Mouse (Mus musculus) ES-Bruce4 (cell line): Measurements from ENCODE around the gene Dap. TPM values are rescaled to one million over a fixed set of nuclear protein-coding genes. Genes with fewer than 3 reads are reported as not detected.
A peak's percentile ranks its signal among the peaks of the same experiment; 100 is the strongest.

Experiments used
- H3K27ac ChIP-seq: 2 replicates; pipeline ENCODE4 v1.5.1; 2012; ENCODE audit warnings: low read length, inconsistent platforms; ENCODE audit not compliant: insufficient read depth
- H3K27me3 ChIP-seq: 2 replicates; pipeline ENCODE4 v1.6.1; 2012; ENCODE audit warnings: mild to moderate bottlenecking, low read length, inconsistent platforms; ENCODE audit not compliant: control insufficient read depth, poor library complexity, insufficient read depth, severe bottlenecking
- H3K36me3 ChIP-seq: 2 replicates; pipeline ENCODE4 v1.6.1; 2012; ENCODE audit warnings: inconsistent platforms, mild to moderate bottlenecking, low read length, moderate library complexity; ENCODE audit not compliant: control insufficient read depth, poor library complexity, insufficient read depth, severe bottlenecking
- H3K4me1 ChIP-seq: one replicate; pipeline ENCODE4 v1.8.1; 2011; ENCODE audit warnings: low read length; ENCODE audit not compliant: control insufficient read depth, insufficient read depth
- H3K4me3 ChIP-seq: 2 replicates; pipeline ENCODE4 v1.5.1; 2011; ENCODE audit warnings: low read depth, mild to moderate bottlenecking, low read length
- H3K9ac ChIP-seq: 2 replicates; pipeline ENCODE4 v1.6.1; 2012; ENCODE audit warnings: low read depth, mild to moderate bottlenecking, inconsistent platforms; ENCODE audit not compliant: poor library complexity, severe bottlenecking
- H3K9me3 ChIP-seq: replicated peaks from 2 replicates; pipeline ENCODE4 v1.6.1; 2012; ENCODE audit warnings: mild to moderate bottlenecking, low read length, inconsistent platforms; ENCODE audit not compliant: control insufficient read depth, poor library complexity, insufficient read depth, severe bottlenecking
- CTCF ChIP-seq: IDR thresholded peaks from one replicate; pipeline ENCODE4 v1.8.1; 2011; ENCODE audit warnings: low read depth, low read length
- EP300 ChIP-seq: IDR thresholded peaks from 2 replicates; pipeline ENCODE4 v1.6.1; 2011; ENCODE audit warnings: low read depth, low read length; ENCODE audit not compliant: insufficient read depth
- POLR2A ChIP-seq: IDR thresholded peaks from one replicate; pipeline ENCODE4 v1.8.1; 2011; ENCODE audit warnings: low read length; ENCODE audit not compliant: insufficient read depth
- polyA plus RNA-seq: library from polyadenylated mRNA; stranded (reverse); fragments of >200 nt; gene quantifications from 2 replicates; pipeline ENCODE4 v1.2.4, GENCODE M21; 2011; ENCODE audit warnings: low read depth; ENCODE audit not compliant: missing spikeins, insufficient read depth, insufficient read length

Gene Dap
- polyA plus RNA-seq, 1 experiment, result 22.7 TPM

DNA sequence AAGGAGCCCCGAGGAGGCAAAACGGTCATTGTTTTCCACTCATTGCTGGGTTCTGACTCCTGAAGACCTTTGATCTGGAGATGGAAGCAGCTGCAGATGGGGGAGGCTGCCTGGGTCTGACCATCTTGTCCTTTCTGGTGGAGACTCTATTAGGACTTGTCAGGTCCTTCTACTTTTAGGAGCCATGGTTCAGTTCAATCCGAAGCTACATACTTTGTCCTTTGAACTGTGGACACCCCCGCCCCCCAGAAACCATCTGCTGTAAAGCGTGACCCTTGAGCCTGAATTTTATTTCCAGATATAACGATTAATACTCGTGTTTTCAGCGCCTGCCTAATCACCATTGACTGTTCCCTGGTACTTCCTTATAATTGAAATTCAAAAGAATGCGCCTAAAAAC, 38.2 kb downstream of the Dap start:
- TF ChIP-seq CTCF (no peak), POLR2A (no peak), EP300 (no peak)
- H3K4me3 ChIP-seq, result no peak overlapping the region
- H3K9me3 ChIP-seq, result no peaks in the 10 kb centered on the region
- H3K27ac ChIP-seq, result no peak overlapping the region
- no peaks in the 10 kb centered on the region for H3K36me3 ChIP-seq
- H3K9ac ChIP-seq, result no peak overlapping the region
- no peaks in the 10 kb centered on the region for H3K4me1 ChIP-seq
- H3K27me3 ChIP-seq, result no peaks in the 10 kb centered on the region

DNA sequence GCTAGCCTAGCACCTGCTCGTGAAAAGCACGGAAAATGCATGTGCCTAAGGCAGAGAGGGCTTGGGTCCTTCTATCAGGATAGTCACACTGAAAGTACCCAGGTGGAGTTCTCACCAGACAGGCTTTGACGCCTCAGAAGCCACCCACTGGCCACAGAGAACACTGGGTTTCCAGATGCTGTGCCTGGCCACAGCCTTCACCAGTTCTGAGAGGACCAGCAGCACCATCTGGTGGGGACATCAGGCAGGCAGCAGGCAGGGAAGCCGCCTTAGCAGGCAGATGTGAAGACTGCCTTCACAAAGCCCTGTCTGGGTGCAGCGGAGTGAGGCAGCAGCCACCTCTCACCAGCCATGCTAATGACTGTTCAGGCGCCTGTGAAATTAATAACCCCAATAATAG, 40.7 kb downstream of the Dap start:
- H3K27me3 ChIP-seq, result no peaks in the 10 kb centered on the region
- peak; percentile 89 for TF ChIP-seq CTCF
- no peak for TF ChIP-seq POLR2A
- TF ChIP-seq EP300, result no peak
- no peaks in the 10 kb centered on the region for H3K4me1 ChIP-seq
- H3K27ac ChIP-seq, result no peak overlapping the region
- no peaks in the 10 kb centered on the region for H3K9me3 ChIP-seq
- no peak overlapping the region for H3K4me3 ChIP-seq
- H3K9ac ChIP-seq, result no peak overlapping the region
- no peaks in the 10 kb centered on the region for H3K36me3 ChIP-seq

DNA sequence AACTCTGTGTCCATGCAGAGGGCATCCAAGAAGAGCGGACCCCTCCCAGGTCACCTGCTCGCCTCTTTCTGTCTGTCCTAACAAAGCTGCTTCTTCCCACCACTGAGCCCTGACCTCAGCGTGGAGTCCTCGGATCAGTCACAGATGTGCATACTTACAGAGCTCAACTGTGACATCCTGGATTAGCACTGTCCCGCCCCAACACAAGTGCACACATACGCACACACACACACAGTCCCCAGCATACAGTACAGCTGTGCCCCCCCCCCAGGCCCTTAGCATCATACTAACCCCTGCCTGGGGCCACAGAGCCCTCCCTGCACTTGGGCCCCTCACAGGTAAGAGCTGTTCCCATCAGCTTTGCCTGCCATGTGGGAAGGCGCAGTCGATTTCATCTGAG, 41.3 kb downstream of the Dap start:
- Histone ChIP-seq H3K27ac (no peak overlapping the region), H3K4me1 (no peaks in the 10 kb centered on the region)
- TF ChIP-seq EP300 (no peak), CTCF (no peak), POLR2A (no peak)

DNA sequence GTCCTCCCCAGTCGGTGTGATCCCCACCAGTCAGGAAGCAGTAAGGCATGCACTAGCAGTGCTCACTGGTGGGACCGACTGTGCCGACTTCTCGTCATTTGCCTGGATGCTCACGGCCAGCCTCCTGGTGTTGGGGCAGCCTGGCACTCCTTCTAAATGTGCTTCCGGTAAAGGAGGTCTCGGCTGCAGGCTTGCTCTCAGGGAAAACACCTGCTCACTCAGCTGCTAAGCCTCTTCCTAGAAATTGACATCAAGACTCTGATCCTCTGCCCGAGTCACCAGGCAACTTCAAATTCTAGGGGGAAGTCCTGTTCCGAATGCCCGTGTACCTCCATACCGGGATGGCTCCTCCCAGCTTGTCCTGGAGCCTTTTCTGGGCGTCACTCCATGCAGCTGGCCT, 41.7 kb downstream of the Dap start:
- H3K9me3 ChIP-seq, result no peaks in the 10 kb centered on the region
- no peaks in the 10 kb centered on the region for H3K36me3 ChIP-seq
- no peak overlapping the region for H3K27ac ChIP-seq
- H3K4me3 ChIP-seq, result no peak overlapping the region
- no peaks in the 10 kb centered on the region for H3K4me1 ChIP-seq
- no peak overlapping the region for H3K9ac ChIP-seq
- H3K27me3 ChIP-seq, result no peaks in the 10 kb centered on the region
- TF ChIP-seq POLR2A (no peak), CTCF (no peak), EP300 (no peak)

More for the DNA sequence above, 41.3 kb downstream of the Dap start:
- no peaks in the 10 kb centered on the region for H3K27me3 ChIP-seq
- H3K9ac ChIP-seq, result no peak overlapping the region
- no peaks in the 10 kb centered on the region for H3K36me3 ChIP-seq
- H3K4me3 ChIP-seq, result no peak overlapping the region
- H3K9me3 ChIP-seq, result no peaks in the 10 kb centered on the region

DNA sequence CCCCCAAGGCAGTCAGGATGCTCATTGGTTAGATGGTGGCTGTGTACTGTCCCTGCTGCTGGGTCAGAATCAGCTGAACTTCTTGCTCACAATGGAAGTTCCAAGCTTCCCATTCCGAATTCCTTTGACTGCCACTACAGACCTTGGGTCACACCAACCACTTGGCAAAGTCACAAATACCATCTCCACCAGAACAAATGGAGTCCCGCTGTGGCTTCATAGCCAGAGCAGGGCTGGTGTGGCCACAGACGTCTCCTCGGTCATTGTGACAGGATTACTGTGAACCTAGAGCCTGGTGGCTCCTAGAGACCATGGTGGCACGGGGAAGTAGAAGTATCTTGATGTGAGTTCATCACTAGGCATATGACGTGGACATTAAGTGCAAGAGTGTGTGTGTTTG, 44.0 kb downstream of the Dap start:
- no peak overlapping the region for H3K9ac ChIP-seq
- peaks cover 4% of the 10 kb centered on the region for H3K4me1 ChIP-seq
- no peaks in the 10 kb centered on the region for H3K36me3 ChIP-seq
- no peak overlapping the region for H3K27ac ChIP-seq
- TF ChIP-seq POLR2A, result no peak
- no peak for TF ChIP-seq EP300
- no peak for TF ChIP-seq CTCF
- no peaks in the 10 kb centered on the region for H3K27me3 ChIP-seq
- H3K9me3 ChIP-seq, result no peaks in the 10 kb centered on the region
- no peak overlapping the region for H3K4me3 ChIP-seq

DNA sequence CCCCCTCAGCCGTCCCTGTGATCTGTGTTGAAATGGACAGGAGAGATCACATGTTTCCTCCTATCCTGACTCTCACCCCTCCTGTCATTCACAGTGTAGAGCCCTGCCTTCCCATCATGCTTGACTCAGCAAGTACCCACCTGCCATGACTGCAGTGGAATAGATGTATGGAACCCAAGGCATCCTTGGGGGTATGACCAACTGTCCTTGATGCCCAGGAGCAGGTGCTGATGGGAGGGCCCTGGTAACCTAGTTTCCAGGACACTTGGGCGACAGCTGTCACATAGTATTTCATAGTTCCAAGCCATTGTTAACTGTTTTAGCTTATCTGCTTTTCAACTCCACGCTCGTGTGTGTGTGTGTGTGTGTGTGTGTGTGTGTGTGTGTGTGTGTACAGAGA, 45.4 kb downstream of the Dap start:
- TF ChIP-seq CTCF (no peak), EP300 (no peak), POLR2A (no peak)
- no peak overlapping the region for H3K9ac ChIP-seq

DNA sequence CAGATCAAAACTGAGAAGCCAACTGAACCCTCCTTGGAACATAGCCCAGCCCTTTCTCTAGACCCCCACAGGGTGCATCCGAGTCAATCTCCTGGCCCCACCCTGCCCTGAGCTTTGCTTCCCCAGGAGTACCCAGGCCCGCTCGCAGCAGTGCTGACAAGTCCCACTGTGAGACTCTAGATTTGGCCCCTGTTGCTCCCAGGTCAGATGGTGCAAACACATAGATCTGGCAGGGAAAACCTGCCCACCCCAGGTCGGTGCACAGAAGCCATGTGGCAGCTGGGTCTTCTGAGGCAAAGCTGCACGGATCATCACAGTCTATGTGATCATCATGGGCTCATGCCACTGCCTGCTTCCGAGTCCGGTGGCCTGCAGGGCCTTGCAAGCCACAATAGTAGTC, 48.6 kb downstream of the Dap start:
- no peak for TF ChIP-seq EP300
- TF ChIP-seq CTCF, result no peak
- TF ChIP-seq POLR2A, result no peak
- H3K9ac ChIP-seq, result no peak overlapping the region
- no peaks in the 10 kb centered on the region for H3K9me3 ChIP-seq
- H3K4me1 ChIP-seq, result peaks cover 4% of the 10 kb centered on the region
- no peaks in the 10 kb centered on the region for H3K36me3 ChIP-seq
- no peaks in the 10 kb centered on the region for H3K27me3 ChIP-seq
- H3K4me3 ChIP-seq, result peak overlapping the region; percentile 8
- H3K27ac ChIP-seq, result no peak overlapping the region

More for the DNA sequence above, 45.4 kb downstream of the Dap start:
- H3K27ac ChIP-seq, result no peak overlapping the region
- no peaks in the 10 kb centered on the region for H3K36me3 ChIP-seq
- H3K27me3 ChIP-seq, result no peaks in the 10 kb centered on the region
- H3K4me1 ChIP-seq, result peaks cover 4% of the 10 kb centered on the region
- no peak overlapping the region for H3K4me3 ChIP-seq
- no peaks in the 10 kb centered on the region for H3K9me3 ChIP-seq
